Mouse (Mus musculus) heart, adult 2 months (tissue): ENCODE data around the gene Gng4. TPM values are rescaled to one million over a fixed set of nuclear protein-coding genes. Genes with fewer than 3 reads are reported as not detected.

Source experiments
- DNase-seq, 2 experiments: peaks; one replicate each; pipeline ENCODE4 v3.0.0; 2021
- H3K27ac ChIP-seq: fragments of 200-600 bp; 2 replicates; pipeline ENCODE4 v1.8.1; 2022
- H3K27me3 ChIP-seq: fragments of 200-500 bp; 2 replicates; pipeline ENCODE4 v1.6.1; 2012; ENCODE audit warnings: mild to moderate bottlenecking, low read length, inconsistent platforms, mixed read lengths; ENCODE audit not compliant: control insufficient read depth, insufficient read depth
- H3K36me3 ChIP-seq: fragments of 200-500 bp; 2 replicates; pipeline ENCODE4 v1.6.1; 2012; ENCODE audit warnings: low read length, inconsistent platforms; ENCODE audit not compliant: control insufficient read depth, insufficient read depth
- H3K4me1 ChIP-seq: fragments of 200-500 bp; 2 replicates; pipeline ENCODE4 v1.6.1; 2011; ENCODE audit warnings: low read length; ENCODE audit not compliant: control insufficient read depth, insufficient read depth
- H3K4me3 ChIP-seq: fragments of 200-600 bp; 2 replicates; pipeline ENCODE4 v1.8.1; 2022
- H3K79me2 ChIP-seq: fragments of 200-500 bp; replicated peaks from 2 replicates; pipeline ENCODE4 v1.6.1; 2012; ENCODE audit warnings: mild to moderate bottlenecking, inconsistent platforms, low read length, moderate library complexity, mixed read lengths; ENCODE audit not compliant: control insufficient read depth, insufficient read depth
- H3K9ac ChIP-seq: fragments of 200-500 bp; 2 replicates; pipeline ENCODE4 v1.6.1; 2012; ENCODE audit warnings: low read depth, mild to moderate bottlenecking, control low read depth, inconsistent platforms, low read length, mixed read lengths
- CTCF ChIP-seq: fragments of 200-600 bp; IDR thresholded peaks from 2 replicates; pipeline ENCODE4 v1.8.1; 2022; ENCODE audit warnings: antibody characterized with exemption, mild to moderate bottlenecking, moderate library complexity
- EP300 ChIP-seq: fragments of 200-500 bp; IDR thresholded peaks from 2 replicates; pipeline ENCODE4 v1.6.1; 2011; ENCODE audit warnings: low read depth, low read length, control low read depth; ENCODE audit not compliant: insufficient read depth
- POLR2A ChIP-seq: fragments of 200-500 bp; IDR thresholded peaks from 2 replicates; pipeline ENCODE4 v1.6.1; 2011; ENCODE audit warnings: mild to moderate bottlenecking, low read depth, low read length, control low read depth; ENCODE audit not compliant: insufficient read depth
- WGBS: fragments of 180-500 bp; shearing (Covaris S2); methylation state at CpG from one replicate; pipeline ENCODE4 v1.1.7; 2018; 5-methylcytosine and 5-hydroxymethylcytosine counted together
- intact Hi-C: fragments of 180-260 bp; cut with DNase I; formaldehyde crosslinking; loops from one replicate; pipeline ENCODE4 v1.15.1; 2025
- polyA plus RNA-seq: library from polyadenylated mRNA; depleted of rRNA; stranded (reverse); fragments of >200 nt; gene quantifications from 2 replicates; pipeline ENCODE4 v1.2.3, GENCODE M21; 2012
- total RNA-seq, 2 experiments: library from RNA; stranded (reverse); gene quantifications; 2 replicates each; pipeline ENCODE4 v1.2.3; 2021

Gng4 gene
- total and polyA plus RNA-seq, 3 experiments, result 0.23 to 0.49 (median 0.32) TPM

GRCm38 (mm10) chr13:13778837-13779458 is 4.9 kb upstream of the Gng4 start:
- 81% methylated on average over 1 of the region's 1 CpGs for WGBS
- intact Hi-C loops, result no loop called here
- Histone ChIP-seq H3K4me3 (no peak overlapping the region), H3K9ac (no peak overlapping the region), H3K79me2 (no peaks in the 10 kb centered on the region), H3K36me3 (no peaks in the 10 kb centered on the region), H3K27me3 (peaks cover 3% of the 10 kb centered on the region; the same call in 1 of the 2 replicates), H3K4me1 (no peaks in the 10 kb centered on the region; the same call in 1 of the 2 replicates), H3K27ac (no peak overlapping the region)
- no peak for TF ChIP-seq CTCF
- no peak for TF ChIP-seq EP300
- no peak for TF ChIP-seq POLR2A
- DNase-seq, result no peak

GRCm38 (mm10) chr13:13780271-13780670 is 3.6 kb upstream of the Gng4 start:
- peaks cover 9% of the 10 kb centered on the region for H3K27me3 ChIP-seq
- H3K4me1 ChIP-seq, result no peaks in the 10 kb centered on the region; the same call in 1 of the 2 replicates
- H3K27ac ChIP-seq, result no peak overlapping the region
- 83% methylated on average over 3 of the region's 3 CpGs for WGBS
- no peaks in the 10 kb centered on the region for H3K36me3 ChIP-seq
- no peak for TF ChIP-seq CTCF
- no peak for TF ChIP-seq POLR2A
- TF ChIP-seq EP300, result no peak
- no peak overlapping the region for H3K4me3 ChIP-seq
- intact Hi-C loops, result no loop called here
- no peak overlapping the region for H3K9ac ChIP-seq
- no peak for DNase-seq
- no peaks in the 10 kb centered on the region for H3K79me2 ChIP-seq

GRCm38 (mm10) chr13:13781026-13781425 is 2.8 kb upstream of the Gng4 start:
- no peak for DNase-seq
- H3K4me1 ChIP-seq, result no peaks in the 10 kb centered on the region; the same call in 1 of the 2 replicates
- H3K4me3 ChIP-seq, result no peak overlapping the region
- no peak overlapping the region for H3K27ac ChIP-seq
- WGBS, result 69% methylated on average over 4 of the region's 4 CpGs
- TF ChIP-seq EP300 (no peak), CTCF (no peak), POLR2A (no peak)
- no peaks in the 10 kb centered on the region for H3K36me3 ChIP-seq
- H3K27me3 ChIP-seq, result peaks cover 9% of the 10 kb centered on the region
- H3K9ac ChIP-seq, result no peak overlapping the region
- intact Hi-C loops, result no loop called here
- no peaks in the 10 kb centered on the region for H3K79me2 ChIP-seq

GRCm38 (mm10) chr13:13783296-13783695 is 563 bp upstream of the Gng4 start:
- Histone ChIP-seq H3K9ac (no peak overlapping the region), H3K79me2 (no peaks in the 10 kb centered on the region), H3K4me3 (no peak overlapping the region), H3K27me3 (peaks cover 9% of the 10 kb centered on the region), H3K27ac (no peak overlapping the region), H3K36me3 (no peaks in the 10 kb centered on the region), H3K4me1 (no peaks in the 10 kb centered on the region; the same call in 1 of the 2 replicates)
- TF ChIP-seq POLR2A (no peak), CTCF (no peak), EP300 (no peak)
- intact Hi-C loops, result no loop called here
- WGBS, result 26% methylated on average over 7 of the region's 7 CpGs
- no peak for DNase-seq

- Histone ChIP-seq H3K27me3 (peaks cover 9% of the 10 kb centered on the region), H3K4me1 (no peaks in the 10 kb centered on the region; the same call in 1 of the 2 replicates), H3K79me2 (no peaks in the 10 kb centered on the region), H3K4me3 (peak overlapping the region; percentile 47), H3K9ac (no peak overlapping the region), H3K36me3 (no peaks in the 10 kb centered on the region), H3K27ac (no peak overlapping the region)
- 1% methylated on average over 59 of the region's 59 CpGs for WGBS
- intact Hi-C loops, result no loop called here
- no peak for DNase-seq
- no peak for TF ChIP-seq POLR2A
- TF ChIP-seq CTCF, result no peak
- TF ChIP-seq EP300, result no peak
These were observed 619 bp downstream of the Gng4 start for GRCm38 (mm10) chr13:13784420-13784936.
